Mouse (Mus musculus) adrenal gland, postnatal 36 days (tissue): ENCODE data around the gene Phf21a. TPM values are rescaled to one million over a fixed set of nuclear protein-coding genes. Genes with fewer than 3 reads are reported as not detected.

Experiments
- DNase-seq, 2 experiments: peaks; one replicate each; pipeline ENCODE4 v3.0.0; 2021; ENCODE audit warnings: mixed read lengths in 1 of 2
- total RNA-seq, 2 experiments: library from RNA; stranded (reverse); gene quantifications; 2 replicates each; pipeline ENCODE4 v1.2.3; 2021

The Phf21a gene
- total RNA-seq, 2 experiments from 2014 or later, result 60.6 to 74.1 TPM

DNA sequence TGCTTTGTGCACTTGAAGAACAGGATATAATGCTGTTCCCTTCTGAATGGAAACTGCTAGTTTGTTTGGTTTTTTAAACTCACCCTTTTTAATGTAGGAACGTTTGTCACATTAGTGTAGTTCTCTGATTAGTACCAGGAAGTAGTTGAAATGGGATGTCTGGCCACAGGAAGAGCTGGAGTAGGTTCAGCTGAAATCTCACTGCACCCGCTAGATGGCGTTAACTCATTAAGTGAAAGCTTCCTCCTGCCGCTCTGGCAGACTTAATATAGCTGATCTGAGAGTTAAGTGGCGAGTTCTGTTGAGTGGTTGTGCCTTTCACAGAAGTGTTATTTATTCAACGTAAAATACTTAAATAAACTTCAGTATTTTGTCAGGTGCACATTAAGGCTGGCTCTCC, 203.5 kb downstream of the Phf21a start:
- DNase-seq, result peak; percentile 82 to 87

DNA sequence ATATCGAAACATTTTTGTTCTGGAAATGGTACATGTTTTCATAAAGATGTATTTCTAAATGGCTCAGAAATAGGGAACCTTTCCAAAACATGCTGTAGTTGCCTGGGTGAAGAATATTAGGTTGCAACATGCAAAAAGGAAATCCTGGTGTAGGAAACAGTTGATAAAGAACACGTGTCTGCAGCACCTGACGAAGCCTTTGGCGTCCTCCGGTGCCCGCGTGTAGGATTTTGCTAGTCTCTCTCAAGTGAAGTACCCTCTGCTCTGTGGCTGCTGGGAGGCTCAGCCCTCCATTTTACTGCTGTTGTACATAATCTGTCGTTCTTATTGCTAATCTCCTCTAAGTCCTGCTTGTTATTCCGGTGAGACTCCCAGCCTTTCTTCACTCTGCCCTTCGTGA, 207.0 kb downstream of the Phf21a start:
- no peak for DNase-seq

DNA sequence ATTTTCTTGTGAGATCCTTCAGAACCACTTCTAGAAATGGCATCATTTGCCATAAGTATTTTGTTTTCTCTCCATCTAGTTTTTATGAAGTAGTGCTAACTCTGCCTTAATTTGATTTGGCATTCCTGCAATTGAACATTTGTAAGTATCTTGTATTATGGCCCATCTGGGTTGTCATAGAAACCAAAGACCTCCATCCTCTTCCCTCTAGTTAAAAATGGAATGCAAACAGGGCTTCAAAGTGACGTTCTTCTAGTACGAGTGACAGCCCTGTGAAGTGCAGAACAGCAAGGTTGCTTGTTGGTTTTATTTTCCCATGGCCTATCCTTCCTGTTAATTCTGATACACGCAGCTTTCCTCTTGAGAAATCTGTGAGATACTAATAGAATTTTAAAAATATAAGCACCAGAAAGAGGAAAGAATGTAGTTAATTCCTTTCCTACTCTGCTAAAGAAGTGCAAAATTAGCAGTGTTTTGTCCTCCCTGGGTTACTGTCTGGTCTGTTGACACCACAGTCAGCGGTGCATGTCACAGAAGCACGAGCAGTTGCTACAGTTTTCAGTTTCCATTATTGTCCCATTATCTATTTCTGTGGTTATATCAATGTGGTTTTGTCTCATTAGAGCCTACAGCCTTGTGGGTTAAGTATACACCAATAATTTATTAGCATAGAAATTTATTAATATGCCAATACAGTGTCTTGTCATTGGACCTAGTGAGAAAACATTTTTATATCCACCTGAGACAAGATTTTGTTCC, 209.1 kb downstream of the Phf21a start:
- DNase-seq, result no peak

DNA sequence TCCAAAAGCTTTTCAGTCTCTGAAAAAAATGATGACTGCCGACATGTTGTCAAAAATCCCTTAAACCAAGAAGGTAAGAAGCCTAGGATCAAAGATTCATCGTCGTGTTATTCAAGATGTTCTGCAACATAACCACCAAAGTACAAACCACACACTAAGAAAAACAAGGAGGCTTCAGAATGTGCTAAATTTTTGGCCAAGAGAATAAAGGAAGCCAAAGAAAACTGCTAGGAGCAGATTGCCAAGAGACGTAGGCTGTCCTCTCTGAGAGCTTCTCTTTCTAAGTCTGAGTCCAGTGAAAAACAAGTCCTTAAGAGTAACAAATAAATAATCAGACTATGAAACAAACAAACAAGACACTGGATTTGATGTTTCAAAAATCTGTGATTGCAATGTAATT, 219.6 kb downstream of the Phf21a start:
- DNase-seq, result no peak

DNA sequence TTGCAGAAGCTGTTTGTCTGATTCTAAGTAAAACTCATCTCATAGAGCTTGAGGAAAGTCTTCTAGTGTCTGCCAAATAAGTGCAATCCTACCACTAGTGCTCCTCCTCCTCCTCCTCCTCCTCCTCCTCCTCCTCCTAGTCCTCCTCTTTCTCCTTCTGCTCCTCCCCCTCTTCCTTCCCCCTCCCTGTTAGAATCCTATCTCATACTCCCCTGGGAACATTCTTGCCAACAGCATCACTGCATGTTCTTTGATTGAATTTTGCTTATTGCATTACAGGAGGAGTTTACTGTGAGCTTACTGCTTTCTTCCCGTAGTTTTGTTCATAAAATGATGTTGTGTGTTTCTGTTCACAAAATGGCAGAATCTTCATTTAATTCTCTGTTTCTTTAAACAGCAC, 221.1 kb downstream of the Phf21a start:
- DNase-seq, result no peak

DNA sequence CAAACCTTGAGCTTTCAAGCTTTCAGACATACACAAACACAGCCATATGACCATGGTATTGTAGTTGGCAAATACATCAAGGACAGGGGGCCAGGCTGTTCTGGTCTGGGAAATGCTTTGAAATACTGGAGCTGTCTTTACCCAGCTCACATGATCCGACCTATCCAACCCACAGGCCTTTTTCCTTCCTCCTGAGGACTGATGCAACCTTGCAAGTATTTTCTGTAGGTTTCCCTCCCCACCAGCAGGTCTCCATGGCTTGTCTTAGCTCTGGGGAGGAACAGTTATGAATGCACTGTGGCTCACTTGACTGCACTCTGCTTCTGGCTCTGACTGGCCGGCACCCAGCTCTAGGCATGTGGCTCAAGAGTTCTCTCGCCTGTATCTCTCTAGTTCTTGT, 223.7 kb downstream of the Phf21a start:
- DNase-seq, result no peak

DNA sequence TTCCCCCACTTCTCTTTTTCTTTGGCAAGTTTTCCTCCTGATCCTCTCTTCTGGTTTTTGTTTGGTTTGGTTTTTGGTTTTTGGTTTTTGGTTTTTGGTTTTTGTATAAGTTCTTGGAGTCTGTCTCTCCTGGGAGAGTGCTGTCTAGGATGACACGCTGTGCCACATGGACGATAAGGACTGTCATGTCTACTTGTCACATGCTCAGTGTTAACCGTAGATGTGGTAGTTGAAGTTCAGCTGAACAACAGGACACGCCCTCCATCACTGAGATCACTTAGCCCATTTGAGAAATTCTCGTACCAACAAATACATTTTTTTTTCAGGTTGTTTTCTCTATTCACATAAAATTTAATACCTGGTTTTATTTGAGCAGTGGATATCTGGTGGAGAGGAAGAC, 224.3 kb downstream of the Phf21a start:
- DNase-seq, result no peak

DNA sequence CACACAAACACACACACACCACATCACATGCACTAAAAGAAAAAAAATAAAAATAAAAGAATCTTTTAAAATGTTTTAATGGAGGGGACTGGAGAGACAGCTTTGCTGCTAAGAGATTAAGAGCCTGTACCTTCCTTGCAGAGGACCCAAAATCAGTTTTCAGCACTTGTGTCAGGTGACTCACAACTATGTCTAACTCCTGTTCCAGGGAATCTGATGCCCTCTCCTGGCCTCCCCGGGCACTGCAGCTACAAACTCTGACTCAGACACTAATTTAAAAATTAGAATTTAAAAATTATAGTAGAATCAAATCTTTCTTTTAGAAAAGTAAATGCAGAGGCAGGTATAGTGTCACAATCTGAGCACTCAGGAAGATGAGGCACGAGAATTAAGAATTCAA, 229.8 kb downstream of the Phf21a start:
- DNase-seq, result peak; percentile 37 to 45

DNA sequence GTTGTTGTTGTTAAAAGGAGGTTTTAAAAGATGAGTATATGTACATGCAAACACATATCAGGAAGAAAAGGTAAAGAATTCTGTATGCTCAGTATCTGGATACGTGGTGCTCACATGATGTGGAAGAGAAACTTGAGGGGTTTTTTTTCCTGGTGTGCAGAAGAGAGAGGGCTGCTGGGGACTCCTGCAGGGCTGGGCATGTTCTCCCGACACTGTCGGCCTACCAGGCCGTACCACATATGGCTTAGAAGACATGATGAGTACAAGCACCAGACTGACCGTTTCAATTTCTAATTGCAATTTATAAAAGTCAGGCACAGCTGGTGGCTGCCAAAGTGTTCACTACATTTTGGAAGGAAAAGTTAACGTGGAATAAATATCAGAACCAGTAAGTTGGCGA, 232.8 kb downstream of the Phf21a start:
- no peak for DNase-seq

DNA sequence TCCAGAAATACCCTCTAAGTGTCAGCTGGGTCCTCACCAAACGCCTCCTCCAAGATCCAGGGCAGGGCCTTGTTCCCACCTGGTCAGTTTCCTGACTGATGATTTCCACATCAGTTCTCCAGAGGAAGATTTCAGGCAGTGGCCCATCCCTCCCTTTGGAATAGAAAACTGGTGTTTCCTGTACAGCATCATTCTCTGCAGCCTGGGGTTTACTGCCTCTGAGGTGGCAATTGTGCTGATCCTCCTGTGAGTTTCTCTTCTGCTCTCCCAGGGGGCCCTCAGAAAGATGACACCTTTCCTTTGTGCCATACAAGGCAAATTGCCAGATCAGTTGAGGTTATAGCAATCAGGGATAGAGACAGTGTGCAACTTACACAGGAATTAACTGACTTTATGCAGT, 233.3 kb downstream of the Phf21a start:
- DNase-seq, result no peak

DNA sequence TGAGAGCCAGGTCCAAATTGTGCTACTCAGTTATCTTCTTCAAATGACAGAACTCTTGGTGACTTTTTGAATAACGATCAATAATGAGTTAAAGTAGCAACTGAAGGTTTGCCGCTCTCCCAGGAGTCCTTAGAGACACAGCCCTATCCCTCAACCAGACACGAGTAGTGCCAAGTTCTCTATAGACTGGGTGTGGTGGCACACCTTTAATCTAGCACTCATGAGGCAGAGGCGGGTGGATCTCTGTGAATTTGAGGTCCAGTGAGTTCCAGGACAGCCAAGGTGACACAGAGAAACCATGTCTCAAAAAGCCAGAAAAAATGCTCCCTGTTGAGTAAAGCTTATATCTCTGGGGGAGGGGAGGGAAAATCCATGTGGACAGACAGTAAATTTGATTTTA, 234.7 kb downstream of the Phf21a start:
- DNase-seq, result no peak

DNA sequence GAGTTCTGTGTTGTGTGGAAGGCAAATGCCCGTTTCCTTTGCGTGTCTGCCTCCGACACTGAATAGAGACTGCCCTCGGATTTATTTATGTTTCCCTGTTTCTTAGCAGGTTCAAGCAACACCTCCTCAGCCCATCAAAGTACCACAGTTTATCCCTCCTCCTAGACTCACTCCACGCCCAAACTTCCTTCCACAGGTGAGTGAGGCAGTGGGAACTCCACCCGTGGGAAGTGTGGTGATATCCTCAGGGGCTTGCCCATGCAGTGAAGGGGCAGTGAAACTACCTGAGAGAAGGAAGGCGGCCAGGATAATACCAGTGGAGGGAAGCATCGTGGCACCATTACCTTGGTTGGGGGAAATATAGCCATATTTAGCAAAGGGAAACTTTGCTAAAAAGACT, 235.3 kb downstream of the Phf21a start:
- DNase-seq, result no peak

DNA sequence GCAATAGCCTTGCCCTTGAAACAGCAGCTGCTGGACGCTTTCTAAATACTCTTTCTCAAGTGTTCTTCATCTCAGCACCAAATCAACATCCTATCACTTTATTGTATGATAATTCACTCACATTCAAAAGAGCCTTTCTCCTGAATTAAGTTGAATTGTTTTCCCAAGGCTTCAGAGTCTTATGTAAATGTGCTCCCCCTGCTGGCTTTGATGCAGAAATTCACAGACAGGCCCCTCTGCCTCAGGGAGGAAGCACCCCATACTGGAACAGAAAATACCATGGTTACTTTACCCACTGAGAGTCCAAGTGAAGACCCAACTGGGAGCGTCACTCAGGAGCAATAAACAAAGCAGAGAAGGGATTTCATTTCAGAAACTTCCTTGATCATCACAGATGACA, 237.9 kb downstream of the Phf21a start:
- DNase-seq, result peak in 1 of 2 experiments; percentile 52

DNA sequence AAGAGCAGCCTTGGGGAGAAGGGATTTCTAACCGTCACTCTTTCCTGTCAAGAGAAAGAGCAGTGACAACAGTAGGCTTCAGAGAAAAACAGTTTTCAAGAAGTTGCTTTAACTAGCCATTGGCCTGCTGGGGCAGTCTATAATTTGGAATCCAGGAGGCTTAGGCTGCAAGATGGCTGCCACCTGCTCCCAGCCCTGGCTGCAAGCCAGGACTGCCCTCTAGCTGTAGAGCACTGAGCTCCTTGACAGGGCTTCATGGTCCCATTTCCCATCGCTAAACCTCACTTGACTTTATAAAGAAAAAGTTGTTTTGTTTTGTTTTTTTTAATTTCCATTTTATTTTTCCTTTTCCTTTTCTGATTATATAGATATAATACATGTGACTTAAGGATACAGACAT, 238.5 kb downstream of the Phf21a start:
- no peak for DNase-seq

DNA sequence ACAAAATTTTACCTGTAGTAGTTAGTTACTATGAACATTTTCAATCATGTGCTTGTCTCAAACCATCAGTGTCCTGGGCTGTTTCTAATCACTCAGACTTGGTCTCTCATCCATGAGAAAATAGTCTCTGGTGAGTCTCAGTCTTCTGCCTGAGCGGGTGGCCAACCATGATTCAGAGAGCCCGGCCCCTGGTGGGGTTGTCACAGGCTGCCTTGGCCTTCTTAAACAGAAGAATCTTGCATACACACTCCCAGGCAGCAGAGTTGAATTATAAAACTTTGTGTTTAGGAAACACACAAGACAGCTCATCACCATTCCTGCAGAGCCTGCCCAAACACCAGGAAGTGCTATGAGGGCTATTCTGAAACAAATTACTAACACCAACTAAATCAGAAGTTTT, 239.0 kb downstream of the Phf21a start:
- DNase-seq, result peak in 1 of 2 experiments; percentile 51

DNA sequence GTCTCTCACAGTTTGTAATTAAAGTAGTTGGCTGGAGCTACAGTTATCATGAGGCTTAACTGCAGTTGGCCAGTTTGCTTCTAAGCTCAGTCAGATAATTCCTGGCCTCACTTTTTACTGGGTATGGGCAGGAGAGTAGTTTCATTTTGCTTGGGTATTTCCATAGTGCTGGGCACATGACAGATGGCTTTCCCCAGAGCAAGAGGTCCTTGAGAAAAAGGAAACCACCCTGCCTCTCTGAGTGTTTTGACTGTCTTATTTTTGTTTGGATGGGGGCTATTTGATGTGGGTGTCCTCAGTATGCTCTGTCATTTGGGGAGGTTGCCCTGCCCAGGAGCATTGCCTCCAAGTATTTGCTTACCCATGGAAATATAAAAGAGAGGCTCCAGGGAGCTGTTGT, 249.5 kb downstream of the Phf21a start:
- no peak for DNase-seq

DNA sequence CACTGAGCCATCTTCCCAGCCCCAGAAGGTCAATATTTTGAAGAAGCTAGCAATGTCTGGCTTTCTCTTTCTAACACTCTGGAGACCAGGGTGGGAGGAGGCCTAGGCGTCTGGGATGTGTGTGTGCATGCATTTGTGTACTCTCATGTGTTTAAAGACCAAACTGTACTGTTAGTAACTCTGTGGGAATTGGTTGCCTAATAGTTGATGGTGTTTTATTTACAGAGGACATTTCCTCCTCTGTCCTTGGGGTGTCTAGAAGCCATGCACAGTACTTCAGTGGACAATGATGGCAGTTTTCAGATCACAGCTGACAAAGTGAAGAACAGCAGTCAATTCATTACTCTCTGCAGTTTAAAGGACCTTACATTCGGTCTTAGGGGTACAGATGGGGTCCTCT, 254.3 kb downstream of the Phf21a start:
- DNase-seq, result no peak

DNA sequence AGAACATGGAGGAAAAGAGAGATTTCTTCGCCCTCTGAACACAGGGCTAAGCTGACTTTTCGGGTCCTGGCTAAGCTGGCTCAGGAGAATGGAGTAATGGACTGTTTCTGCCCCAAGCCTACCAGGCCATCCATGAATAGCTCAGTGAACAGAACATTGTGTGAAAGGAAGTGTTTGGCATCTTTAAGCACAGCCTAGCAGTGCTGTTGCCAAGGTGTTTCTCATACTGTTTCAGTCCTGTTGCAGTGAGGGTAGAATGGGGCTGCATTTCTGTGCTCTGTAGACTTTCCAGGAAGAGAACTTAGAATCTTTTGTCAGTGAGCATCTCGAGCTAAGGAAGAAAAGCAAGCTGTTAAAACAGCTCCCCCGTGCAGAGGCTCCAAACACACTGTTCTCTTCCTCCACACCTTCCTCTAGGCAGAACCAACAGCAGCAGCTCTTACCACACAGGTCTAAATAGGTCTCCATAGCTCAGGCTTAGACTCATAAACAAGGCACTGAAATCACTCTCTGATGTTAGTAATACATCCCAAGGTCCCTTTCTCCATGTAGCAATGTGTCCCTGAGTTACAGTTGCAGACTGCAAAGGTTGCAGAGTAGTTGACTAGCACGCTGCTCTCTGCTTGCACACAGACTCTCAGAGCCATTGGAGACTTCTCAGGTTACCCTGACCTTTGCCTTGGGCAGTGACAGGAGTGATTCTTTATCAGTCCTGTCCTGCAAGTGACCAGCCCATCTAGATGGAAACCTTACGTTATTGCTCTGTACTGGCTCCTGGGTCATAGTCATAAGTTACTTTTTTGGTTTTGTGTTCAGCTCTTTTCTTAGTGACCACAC, 256.9 kb downstream of the Phf21a start:
- peak; percentile 74 to 79 for DNase-seq

DNA sequence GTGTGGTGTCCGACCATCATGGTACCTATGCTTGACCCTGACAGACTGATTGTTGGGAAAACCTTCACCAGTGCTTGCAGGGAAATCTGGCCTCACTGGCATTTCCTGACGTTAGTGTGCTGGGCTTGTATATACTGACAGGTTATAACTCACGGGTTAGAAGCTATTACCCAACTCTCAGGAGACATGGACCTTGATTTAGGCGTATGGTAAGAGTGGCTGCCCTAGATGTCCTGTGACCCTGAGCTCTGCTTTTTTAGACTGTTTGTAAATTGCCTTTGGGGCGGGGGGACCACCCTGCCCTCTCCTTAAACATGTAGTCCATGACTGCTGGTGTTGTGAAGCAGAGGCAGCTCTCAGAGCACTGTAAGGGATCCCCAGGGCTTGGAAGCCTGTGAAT, 257.8 kb downstream of the Phf21a start:
- peak; percentile 46 to 60 for DNase-seq

DNA sequence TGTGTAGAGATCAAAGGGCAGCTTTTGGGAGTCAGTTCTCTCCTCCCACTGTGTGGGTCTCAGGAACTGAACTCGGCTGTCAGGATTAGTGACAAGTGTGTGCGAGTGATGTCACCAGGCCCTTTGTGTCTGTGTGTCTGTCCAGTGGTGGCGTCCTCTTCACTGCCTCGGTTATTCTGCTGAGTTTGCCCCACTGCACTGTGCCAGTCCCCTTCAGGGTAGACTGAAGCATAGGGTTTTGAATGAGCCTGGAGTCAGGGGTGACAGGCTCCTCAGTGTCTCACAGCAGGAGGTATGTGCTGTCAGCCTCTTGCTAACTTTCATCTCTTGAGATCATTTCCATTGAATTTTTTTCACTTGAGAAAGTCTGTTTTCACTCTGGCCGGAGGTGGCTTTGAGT, 260.5 kb downstream of the Phf21a start:
- no peak for DNase-seq

DNA sequence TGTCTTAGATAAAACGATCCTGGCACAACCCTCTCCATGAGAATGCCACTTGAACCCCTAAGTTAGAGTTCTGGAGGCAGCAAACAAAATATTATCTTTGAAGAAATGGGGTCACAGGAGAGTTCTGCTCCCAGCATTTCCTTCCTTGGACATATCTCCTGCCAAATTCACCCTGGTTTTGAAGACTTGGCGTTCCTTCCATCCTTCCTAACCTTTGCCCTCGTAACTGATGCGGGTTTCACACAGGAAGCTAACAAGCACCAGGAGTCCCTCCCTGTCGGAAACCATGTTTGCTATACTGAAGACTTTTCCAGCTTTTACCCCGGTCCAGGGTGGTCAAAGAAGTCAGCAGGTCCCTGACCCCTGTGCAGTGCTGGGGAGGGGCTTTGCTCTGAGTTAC, 261.3 kb downstream of the Phf21a start:
- no peak for DNase-seq

DNA sequence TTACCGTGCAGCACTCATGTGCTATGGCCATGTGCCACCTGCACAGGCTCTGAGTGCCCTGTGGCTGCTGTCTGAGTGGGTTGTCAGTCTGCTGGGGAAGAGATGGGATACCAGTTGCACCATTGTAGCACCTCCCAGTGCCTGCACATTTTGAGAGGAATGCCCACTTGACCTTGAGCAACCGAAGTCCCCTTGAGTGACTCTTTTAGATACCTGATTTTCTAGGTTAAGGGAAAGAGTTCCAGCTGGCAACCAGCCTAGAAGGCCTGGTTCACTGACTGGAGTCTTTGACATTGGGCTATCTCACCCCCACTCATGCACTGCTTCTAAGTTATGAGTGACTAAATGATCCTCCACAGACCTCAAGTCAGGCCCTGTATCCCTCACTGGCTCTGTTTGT, 266.4 kb downstream of the Phf21a start:
- no peak for DNase-seq

DNA sequence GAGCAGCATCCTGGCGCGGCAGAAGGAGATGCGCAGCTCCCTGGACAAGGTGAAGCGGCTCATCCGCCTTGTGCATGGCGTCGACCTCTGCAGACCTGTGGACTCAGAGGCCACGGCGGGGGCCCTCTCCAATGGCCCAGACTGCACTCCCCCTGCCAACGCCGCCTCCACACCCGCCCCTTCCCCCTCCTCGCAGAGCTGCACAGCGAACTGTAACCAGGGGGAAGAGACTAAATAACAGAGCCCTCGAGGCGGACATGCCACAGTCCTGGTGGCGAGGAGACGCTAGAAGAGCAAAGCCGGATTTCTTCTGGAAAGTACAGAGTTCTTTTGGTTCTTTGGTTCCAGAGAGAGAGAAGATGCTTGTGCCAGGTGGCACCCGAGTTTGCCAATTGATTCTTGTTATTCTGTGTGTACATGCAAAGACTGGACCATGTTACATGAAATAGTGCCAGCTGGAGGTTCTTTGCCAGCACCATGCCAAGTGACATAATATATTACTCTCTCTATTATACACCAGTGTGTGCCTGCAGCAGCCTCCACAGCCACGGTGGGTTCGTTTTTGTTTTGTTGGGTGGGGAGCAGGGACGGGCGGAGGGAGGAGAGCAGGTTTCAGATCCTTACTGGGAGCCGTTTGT, 267.4 kb downstream of the Phf21a start:
- no peak for DNase-seq
